Mouse (Mus musculus): ENCODE measurements around the gene Bcl2l11. TPM values are rescaled to one million over a fixed set of nuclear protein-coding genes. Genes with fewer than 3 reads are reported as not detected.
A peak's percentile ranks its signal among the peaks of the same experiment; 100 is the strongest.
"Not testable (repeated sequence)": the region's sequence is repeated elsewhere in the genome, so short reads cannot be mapped to it uniquely, and the experiment has no call there.

The Bcl2l11 gene
- polyA plus RNA-seq, 1 experiment from 2014 or later, result 12.8 TPM

- Histone ChIP-seq H3K36me3 (no peaks in the 10 kb centered on the region), H3K27ac (no peak overlapping the region), H3K9me3 (no peaks in the 10 kb centered on the region), H3K4me1 (replicated peaks) (0 out of 2 replicates have a peak, but pooled peaks cover 2% of the 10 kb centered on the region), H3K9ac (no peak overlapping the region), H3K4me3 (replicated peaks) (no peak overlapping the region), H3K27me3 (replicated peaks) (no peaks in the 10 kb centered on the region), H3K4me2 (replicated peaks) (no peak overlapping the region)
- ATAC-seq, result no peak
- 76% methylated on average over 5 of the region's 5 CpGs for WGBS
These were observed 43.6 kb downstream of the Bcl2l11 start for GRCm38 (mm10) chr2:128169486-128169885.

- no peak for ATAC-seq
- Histone ChIP-seq H3K27ac (no peak overlapping the region), H3K36me3 (no peaks in the 10 kb centered on the region), H3K4me1 (replicated peaks) (peaks cover 5% of the 10 kb centered on the region), H3K4me3 (replicated peaks) (no peak overlapping the region), H3K9ac (no peak overlapping the region), H3K27me3 (replicated peaks) (no peaks in the 10 kb centered on the region), H3K4me2 (replicated peaks) (no peak overlapping the region), H3K9me3 (no peaks in the 10 kb centered on the region)
- 74% methylated on average over 11 of the region's 11 CpGs for WGBS
These were observed 44.1 kb downstream of the Bcl2l11 start for GRCm38 (mm10) chr2:128169972-128170371.

DNA sequence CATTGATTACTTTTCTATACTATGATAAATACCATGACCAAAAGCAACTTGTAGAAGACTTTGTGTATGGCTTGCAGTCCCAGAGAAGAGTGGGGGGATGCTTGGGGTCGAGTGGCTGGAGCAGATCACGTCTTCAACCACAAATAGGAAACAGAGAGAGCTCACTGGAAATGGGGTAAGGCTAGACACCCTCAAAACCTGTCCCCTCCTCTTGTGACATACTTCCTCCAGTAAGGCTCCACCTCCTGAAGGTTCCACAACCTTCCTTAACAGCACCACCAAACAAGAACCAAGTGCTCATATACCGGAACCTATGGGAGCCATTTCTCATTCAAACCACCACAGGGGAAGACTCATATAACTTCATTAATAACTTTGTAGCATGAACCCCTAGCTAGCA, 44.8 kb downstream of the Bcl2l11 start:
- Histone ChIP-seq H3K4me3 (replicated peaks) (no peak overlapping the region), H3K4me2 (replicated peaks) (no peak overlapping the region), H3K4me1 (replicated peaks) (peaks cover 11% of the 10 kb centered on the region), H3K36me3 (no peaks in the 10 kb centered on the region), H3K27ac (no peak overlapping the region), H3K9ac (no peak overlapping the region), H3K27me3 (replicated peaks) (no peaks in the 10 kb centered on the region), H3K9me3 (no peaks in the 10 kb centered on the region)
- ATAC-seq, result no peak
- 88% methylated on average over 3 of the region's 3 CpGs for WGBS

DNA sequence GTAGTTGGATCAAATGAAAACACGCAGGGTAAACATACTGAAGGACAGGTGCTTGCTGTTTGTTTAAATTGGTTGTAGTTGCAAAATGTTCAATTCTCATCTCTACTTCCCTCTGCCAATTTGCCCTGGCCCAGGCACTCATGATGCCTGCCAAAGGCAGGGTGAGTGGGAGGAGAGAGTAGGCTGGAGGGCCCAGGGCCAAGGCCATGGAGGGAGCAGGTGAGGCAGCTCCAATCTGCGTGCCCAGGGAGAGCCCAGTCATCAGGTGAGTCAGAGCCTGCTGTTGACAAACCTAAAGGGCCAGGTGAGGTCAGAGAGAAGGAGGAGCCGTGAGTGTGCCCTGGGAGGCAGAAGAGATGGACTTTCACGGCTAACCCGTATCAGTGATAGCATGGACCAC, 46.4 kb downstream of the Bcl2l11 start:
- ATAC-seq, result peak; percentile 39; the same call in 1 of the 2 replicates
- no peaks in the 10 kb centered on the region for H3K36me3 ChIP-seq
- no peaks in the 10 kb centered on the region for H3K9me3 ChIP-seq
- H3K4me2 ChIP-seq (replicated peaks), result no peak overlapping the region
- H3K27ac ChIP-seq, result no peak overlapping the region
- peaks cover 20% of the 10 kb centered on the region for H3K4me1 ChIP-seq (replicated peaks)
- H3K9ac ChIP-seq, result no peak overlapping the region
- no peak overlapping the region for H3K4me3 ChIP-seq (replicated peaks)
- 83% methylated on average over 5 of the region's 5 CpGs for WGBS
- H3K27me3 ChIP-seq (replicated peaks), result no peaks in the 10 kb centered on the region

- 42% methylated on average over 5 of the region's 5 CpGs for WGBS
- H3K4me1 ChIP-seq (replicated peaks), result peaks cover 26% of the 10 kb centered on the region
These were observed 48.3 kb downstream of the Bcl2l11 start for GRCm38 (mm10) chr2:128174176-128174575.

GRCm38 (mm10) chr2:128174604-128175342, 48.9 kb downstream of the Bcl2l11 start:
- Histone ChIP-seq H3K4me1 (replicated peaks) (peaks cover 32% of the 10 kb centered on the region), H3K4me2 (replicated peaks) (no peak overlapping the region), H3K27me3 (replicated peaks) (no peaks in the 10 kb centered on the region), H3K27ac (no peak overlapping the region), H3K4me3 (replicated peaks) (no peak overlapping the region), H3K36me3 (no peaks in the 10 kb centered on the region), H3K9ac (no peak overlapping the region), H3K9me3 (no peaks in the 10 kb centered on the region)
- ATAC-seq, result peak; percentile 79
- 25% methylated on average over 9 of the region's 9 CpGs for WGBS

More at GRCm38 (mm10) chr2:128174176-128174575, 48.3 kb downstream of the Bcl2l11 start:
- H3K4me2 ChIP-seq (replicated peaks), result no peak overlapping the region
- no peak overlapping the region for H3K4me3 ChIP-seq (replicated peaks)
- no peak overlapping the region for H3K27ac ChIP-seq
- ATAC-seq, result no peak
- no peaks in the 10 kb centered on the region for H3K9me3 ChIP-seq
- H3K36me3 ChIP-seq, result no peaks in the 10 kb centered on the region
- H3K27me3 ChIP-seq (replicated peaks), result no peaks in the 10 kb centered on the region
- H3K9ac ChIP-seq, result no peak overlapping the region

GRCm38 (mm10) chr2:128175625-128176024, 49.8 kb downstream of the Bcl2l11 start:
- Histone ChIP-seq H3K9ac (no peak overlapping the region), H3K27me3 (replicated peaks) (no peaks in the 10 kb centered on the region), H3K36me3 (no peaks in the 10 kb centered on the region), H3K4me3 (replicated peaks) (no peak overlapping the region), H3K4me1 (replicated peaks) (peaks cover 37% of the 10 kb centered on the region), H3K9me3 (no peaks in the 10 kb centered on the region), H3K27ac (no peak overlapping the region), H3K4me2 (replicated peaks) (no peak overlapping the region)
- ATAC-seq, result no peak
- WGBS, result 94% methylated on average over 6 of the region's 6 CpGs

DNA sequence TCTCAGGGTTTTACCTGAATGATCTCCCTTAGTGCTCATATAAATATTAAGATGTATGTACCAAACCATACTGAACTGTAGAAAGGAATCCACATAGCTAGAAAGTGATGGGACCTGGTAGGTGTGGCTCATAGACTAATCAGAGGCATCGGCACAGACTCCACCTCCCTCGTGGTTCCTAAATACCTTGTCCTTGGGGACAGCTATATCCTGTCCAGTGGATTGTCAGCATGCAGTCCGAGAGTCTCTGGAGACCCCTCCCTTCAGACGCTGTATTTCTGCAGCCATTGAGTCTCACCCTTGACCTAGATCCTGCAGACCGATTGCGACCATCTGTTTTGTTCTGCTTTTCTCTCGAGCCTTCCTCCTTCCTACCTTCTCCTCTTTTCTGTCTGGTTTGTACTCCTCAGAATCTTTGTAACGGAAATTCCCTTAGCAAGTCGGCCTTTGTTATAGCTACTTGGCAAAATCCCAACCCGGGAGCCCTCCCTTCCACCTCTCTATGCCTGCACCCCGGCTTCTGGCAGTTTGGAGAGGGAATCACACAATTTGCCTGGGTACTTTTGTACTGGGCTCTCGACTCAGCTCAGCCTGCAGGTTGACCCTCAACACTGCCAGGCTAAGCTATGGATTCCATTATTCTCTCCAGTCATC, 50.7 kb downstream of the Bcl2l11 start:
- no peak overlapping the region for H3K4me3 ChIP-seq (replicated peaks)
- no peak for ATAC-seq
- H3K27me3 ChIP-seq (replicated peaks), result no peaks in the 10 kb centered on the region
- H3K9me3 ChIP-seq, result no peaks in the 10 kb centered on the region
- 53% methylated on average over 12 of the region's 12 CpGs for WGBS
- peak overlapping the region; percentile 58; the same call in 1 of the 2 replicates for H3K27ac ChIP-seq
- H3K9ac ChIP-seq, result no peak overlapping the region
- H3K4me1 ChIP-seq (replicated peaks), result peaks cover 37% of the 10 kb centered on the region
- no peak overlapping the region for H3K4me2 ChIP-seq (replicated peaks)
- no peaks in the 10 kb centered on the region for H3K36me3 ChIP-seq

DNA sequence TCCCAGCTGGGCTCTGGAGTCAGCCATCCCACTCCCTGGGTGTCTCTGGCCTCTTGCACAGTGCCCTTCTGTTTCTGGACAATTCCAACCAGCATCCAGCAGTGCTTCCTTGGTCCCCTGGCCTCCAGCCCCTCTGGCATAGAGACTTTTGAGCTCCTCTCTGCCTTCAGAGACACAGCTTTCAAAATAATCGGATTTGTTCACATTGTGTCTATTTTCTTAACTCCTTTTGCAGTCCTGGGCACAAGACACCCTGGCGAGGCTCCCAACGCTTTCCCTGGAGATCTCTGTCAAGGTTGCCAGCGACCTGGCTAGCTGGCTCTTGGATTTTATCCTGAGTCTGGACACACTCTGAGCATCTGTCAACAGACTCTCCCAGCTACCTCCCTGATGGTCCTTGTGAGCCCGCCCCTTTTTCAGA, 51.4 kb downstream of the Bcl2l11 start:
- Histone ChIP-seq H3K9me3 (no peaks in the 10 kb centered on the region), H3K9ac (no peak overlapping the region), H3K4me3 (replicated peaks) (no peak overlapping the region), H3K36me3 (no peaks in the 10 kb centered on the region), H3K4me1 (replicated peaks) (peaks cover 37% of the 10 kb centered on the region), H3K27me3 (replicated peaks) (no peaks in the 10 kb centered on the region), H3K4me2 (replicated peaks) (no peak overlapping the region), H3K27ac (peak overlapping the region; percentile 58; the same call in 1 of the 2 replicates)
- ATAC-seq, result no peak
- WGBS, result 57% methylated on average over 5 of the region's 5 CpGs

- Histone ChIP-seq H3K27me3 (replicated peaks) (no peaks in the 10 kb centered on the region), H3K36me3 (no peaks in the 10 kb centered on the region), H3K4me3 (replicated peaks) (no peak overlapping the region), H3K27ac (0 out of 2 replicates have a peak overlapping the region, but pooled peaks have one; percentile 11), H3K4me1 (replicated peaks) (peaks cover 37% of the 10 kb centered on the region), H3K4me2 (replicated peaks) (no peak overlapping the region), H3K9ac (no peak overlapping the region), H3K9me3 (no peaks in the 10 kb centered on the region)
- peak; percentile 3; the same call in 1 of the 2 replicates for ATAC-seq
- 69% methylated on average over 18 of the region's 18 CpGs for WGBS
These were observed 53.4 kb downstream of the Bcl2l11 start for GRCm38 (mm10) chr2:128179126-128179807.

DNA sequence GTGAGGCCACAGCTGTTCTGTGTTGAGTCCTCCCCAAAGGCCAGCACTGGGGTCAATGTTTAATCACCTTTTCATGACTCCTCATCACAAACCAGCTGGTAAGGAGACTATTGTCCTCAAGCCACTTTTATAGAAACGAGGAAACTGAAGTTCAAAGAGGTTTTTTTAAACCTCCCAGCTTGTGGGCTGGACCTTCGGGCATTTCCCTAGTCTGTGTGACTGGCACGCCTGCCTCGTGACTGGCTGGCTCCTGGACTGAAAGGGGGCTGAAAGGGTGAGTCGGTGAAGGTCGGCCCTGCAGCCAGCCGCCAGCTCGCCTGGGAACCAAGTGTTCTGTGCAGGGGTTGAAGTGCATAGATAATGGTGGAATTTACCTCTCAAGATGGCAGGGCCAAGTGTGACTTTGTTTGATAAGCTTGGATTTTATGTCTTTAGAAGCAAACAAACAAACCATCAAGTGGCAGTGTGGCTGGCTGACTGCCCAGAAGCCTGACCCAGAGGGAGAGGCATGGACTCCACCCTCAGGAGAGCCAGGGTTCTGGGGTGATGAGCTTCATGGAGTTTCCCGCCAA, 54.1 kb downstream of the Bcl2l11 start:
- H3K4me3 ChIP-seq (replicated peaks), result no peak overlapping the region
- H3K9ac ChIP-seq, result no peak overlapping the region
- 0 out of 2 replicates have a peak overlapping the region, but pooled peaks have one; percentile 11 for H3K27ac ChIP-seq
- H3K27me3 ChIP-seq (replicated peaks), result no peaks in the 10 kb centered on the region
- H3K36me3 ChIP-seq, result no peaks in the 10 kb centered on the region
- H3K9me3 ChIP-seq, result no peaks in the 10 kb centered on the region
- ATAC-seq, result peak; percentile 94
- WGBS, result 37% methylated on average over 9 of the region's 9 CpGs
- no peak overlapping the region for H3K4me2 ChIP-seq (replicated peaks)
- H3K4me1 ChIP-seq (replicated peaks), result peaks cover 32% of the 10 kb centered on the region

- H3K27ac ChIP-seq; H3K4me3 ChIP-seq (replicated peaks); H3K27me3 ChIP-seq (replicated peaks); ATAC-seq; H3K9ac ChIP-seq; H3K36me3 ChIP-seq; H3K4me2 ChIP-seq (replicated peaks); H3K9me3 ChIP-seq: not testable (repeated sequence)
- 77% methylated on average over 9 of the region's 9 CpGs for WGBS
- H3K4me1 ChIP-seq (replicated peaks), result peaks cover 18% of the 10 kb centered on the region; the same call in 1 of the 2 replicates
These were observed 56.3 kb downstream of the Bcl2l11 start for GRCm38 (mm10) chr2:128182181-128182580.
